Mouse (Mus musculus) gastrocnemius, postnatal 14 days (tissue): ENCODE measurements around the gene Nav2. TPM values are rescaled to one million over a fixed set of nuclear protein-coding genes. Genes with fewer than 3 reads are reported as not detected.

ENCODE experiments used
- DNase-seq: peaks from one replicate; pipeline ENCODE4 v3.0.0; 2021; ENCODE audit warnings: mixed read lengths
- intact Hi-C: fragments of 180-260 bp; cut with DNase I; formaldehyde crosslinking; loops from one replicate; pipeline ENCODE4 v1.15.1; 2025; ENCODE audit warnings: low total_unique reads
- total RNA-seq, 2 experiments: library from RNA; stranded (reverse); gene quantifications; 2 replicates each; pipeline ENCODE4 v1.2.3; 2021

Gene Nav2
- total RNA-seq, 2 experiments from 2014 or later, result 26.2 to 39.3 TPM

- no peak for DNase-seq
- intact Hi-C loops, result no loop called here
These were observed 587.6 kb downstream of the Nav2 start for GRCm38 (mm10) chr7:49496111-49496510.

GRCm38 (mm10) chr7:49496766-49497425 lies 588.4 kb downstream of the Nav2 start:
- DNase-seq, result no peak
- intact Hi-C loops, result no loop called here

GRCm38 (mm10) chr7:49497426-49497892 lies 588.9 kb downstream of the Nav2 start:
- no peak for DNase-seq
- intact Hi-C loops, result no loop called here

GRCm38 (mm10) chr7:49499598-49499997 lies 591.1 kb downstream of the Nav2 start:
- no peak for DNase-seq
- intact Hi-C loops, result no loop called here

GRCm38 (mm10) chr7:49500916-49501315 lies 592.4 kb downstream of the Nav2 start:
- intact Hi-C loops, result no loop called here

GRCm38 (mm10) chr7:49503419-49503818 lies 594.9 kb downstream of the Nav2 start:
- no peak for DNase-seq
- intact Hi-C loops, result no loop called here

More at GRCm38 (mm10) chr7:49500916-49501315, 592.4 kb downstream of the Nav2 start:
- no peak for DNase-seq

GRCm38 (mm10) chr7:49503881-49504280 lies 595.4 kb downstream of the Nav2 start:
- intact Hi-C loops, result no loop called here
- no peak for DNase-seq

GRCm38 (mm10) chr7:49504297-49504696 lies 595.8 kb downstream of the Nav2 start:
- intact Hi-C loops, result no loop called here
- no peak for DNase-seq

GRCm38 (mm10) chr7:49505024-49505423 lies 596.5 kb downstream of the Nav2 start:
- intact Hi-C loops, result no loop called here
- DNase-seq, result no peak

- intact Hi-C loops, result no loop called here
- DNase-seq, result no peak
These were observed 597.7 kb downstream of the Nav2 start for GRCm38 (mm10) chr7:49506085-49506820.

GRCm38 (mm10) chr7:49507943-49508506 lies 599.5 kb downstream of the Nav2 start:
- intact Hi-C loops, result no loop called here
- no peak for DNase-seq

GRCm38 (mm10) chr7:49511820-49512453 lies 603.4 kb downstream of the Nav2 start:
- intact Hi-C loops, result no loop called here
- DNase-seq, result no peak

- no peak for DNase-seq
- intact Hi-C loops, result no loop called here
These were observed 605.4 kb downstream of the Nav2 start for GRCm38 (mm10) chr7:49513763-49514437.

GRCm38 (mm10) chr7:49515012-49515411 lies 606.5 kb downstream of the Nav2 start:
- intact Hi-C loops, result loop anchor here (5.0 kb wide), 1 partner anchor 37 kb away; no protein-coding TSS in a partner anchor

GRCm38 (mm10) chr7:49520504-49520903 lies 612.0 kb downstream of the Nav2 start:
- intact Hi-C loops, result no loop called here

More at GRCm38 (mm10) chr7:49515012-49515411, 606.5 kb downstream of the Nav2 start:
- DNase-seq, result no peak

GRCm38 (mm10) chr7:49521349-49521748 lies 612.8 kb downstream of the Nav2 start:
- intact Hi-C loops, result no loop called here

More at GRCm38 (mm10) chr7:49520504-49520903, 612.0 kb downstream of the Nav2 start:
- no peak for DNase-seq

GRCm38 (mm10) chr7:49521976-49522375 lies 613.5 kb downstream of the Nav2 start:
- intact Hi-C loops, result no loop called here
- no peak for DNase-seq

More at GRCm38 (mm10) chr7:49521349-49521748, 612.8 kb downstream of the Nav2 start:
- no peak for DNase-seq

GRCm38 (mm10) chr7:49522411-49523114 lies 614.0 kb downstream of the Nav2 start:
- DNase-seq, result no peak
- intact Hi-C loops, result no loop called here

GRCm38 (mm10) chr7:49523115-49523445 lies 614.6 kb downstream of the Nav2 start:
- intact Hi-C loops, result no loop called here
- DNase-seq, result no peak
